Comparison of ENCODE assay signal across 16 mouse cellular contexts in genomic region chr5:77546001-77546620, GRCm38 (mm10).
DNase-seq lines count a peak whose midpoint lies in the region; ATAC-seq and TF ChIP-seq lines count a peak whose summit lies in the region.
"Had no signal": no experiment of that assay in that cellular context is flagged by ENCODE, and none has a peak within 500 bp of the region (broad histone marks: within the 10 kb centered on the region; RNA-seq: fewer than 3 reads in every experiment).

No protein-coding gene starts in this region.

- no peak for ATAC-seq in neural tube, embryonic 11.5 days (ENCODE audit: insufficient read depth, low FRiP score, low TSS enrichment)
- no peak for ATAC-seq in neural tube, embryonic 15.5 days (ENCODE audit: low FRiP score)
- no peak for ATAC-seq in monocyte, adult 5-6 weeks (replicated peaks; ENCODE audit: insufficient number of reproducible peaks, low FRiP score, low TSS enrichment, poor library complexity, severe bottlenecking)

- intact Hi-C loops in heart, adult 2 months (cut with DNase I) = no loop called here

- TF ChIP-seq POLR2A in heart, adult 2 months (IDR thresholded peaks at IDR 0.05; ENCODE audit: insufficient read depth, low read depth, low read length) = no peak

- peak; percentile 49 for DNase-seq in heart, adult 11 months
- DNase-seq in heart, adult 2 months = no peak
- peak; percentile 13 for DNase-seq in neural tube, embryonic 11.5 days (ENCODE audit: low spot score)
- peak; percentile 26 for DNase-seq in embryo, embryonic 11 days
- DNase-seq in retina, embryonic 14.5 days (ENCODE audit: low spot score) = peak; percentile 55
- DNase-seq: cerebellum, postnatal 14 days; kidney, adult 2 months; left cerebral cortex, postnatal 4 days; lung, postnatal 4 days; thymus, adult 18-20 months had no signal

- H3K27ac ChIP-seq in heart, adult 2 months = no peak overlapping the region
- no peak overlapping the region for H3K27ac ChIP-seq in neural tube, embryonic 11.5 days (ENCODE audit: low read depth, low read length)
- no peak overlapping the region for H3K27ac ChIP-seq in neural tube, embryonic 15.5 days (replicated peaks)
- H3K27ac ChIP-seq: heart, embryonic 13.5 days; hindbrain, embryonic 15.5 days; liver, embryonic 15.5 days had no signal

- H3K4me2 ChIP-seq in neural tube, embryonic 11.5 days (ENCODE audit: low read depth) = no peak overlapping the region
- H3K4me2 ChIP-seq in neural tube, embryonic 15.5 days = no peak overlapping the region
- H3K4me2 ChIP-seq: heart, embryonic 13.5 days; hindbrain, embryonic 15.5 days; liver, embryonic 15.5 days had no signal

- no peaks in the 10 kb centered on the region for H3K9me3 ChIP-seq in neural tube, embryonic 11.5 days (ENCODE audit: control insufficient read depth, low read length)
- H3K9me3 ChIP-seq in neural tube, embryonic 15.5 days (replicated peaks) = no peaks in the 10 kb centered on the region
- H3K9me3 ChIP-seq: heart, embryonic 13.5 days; hindbrain, embryonic 15.5 days; liver, embryonic 15.5 days had no signal

- WGBS in heart, adult 2 months = 53% methylated on average over 13 of the region's 13 CpGs
- 57% methylated on average over 13 of the region's 13 CpGs for WGBS in neural tube, embryonic 11.5 days
- WGBS in neural tube, embryonic 15.5 days = 33% methylated on average over 13 of the region's 13 CpGs

- H3K27me3 ChIP-seq in heart, adult 2 months (ENCODE audit: control insufficient read depth, insufficient read depth, low read length) = no peaks in the 10 kb centered on the region
- no peaks in the 10 kb centered on the region for H3K27me3 ChIP-seq in neural tube, embryonic 11.5 days (ENCODE audit: control insufficient read depth, insufficient read depth, low read length)
- no peaks in the 10 kb centered on the region for H3K27me3 ChIP-seq in neural tube, embryonic 15.5 days (replicated peaks)
- H3K27me3 ChIP-seq: heart, embryonic 13.5 days; hindbrain, embryonic 15.5 days; liver, embryonic 15.5 days had no signal

- no peak overlapping the region for H3K9ac ChIP-seq in heart, adult 2 months (ENCODE audit: low read depth, low read length)
- no peak overlapping the region for H3K9ac ChIP-seq in neural tube, embryonic 11.5 days (ENCODE audit: low read length)
- no peak overlapping the region for H3K9ac ChIP-seq in neural tube, embryonic 15.5 days (replicated peaks)
- H3K9ac ChIP-seq: heart, embryonic 13.5 days; hindbrain, embryonic 15.5 days; liver, embryonic 15.5 days had no signal

- H3K79me2 ChIP-seq in heart, adult 2 months (replicated peaks; ENCODE audit: control insufficient read depth, insufficient read depth, low read length) = no peaks in the 10 kb centered on the region

- no peak for TF ChIP-seq EP300 in heart, adult 2 months (IDR thresholded peaks at IDR 0.05; ENCODE audit: insufficient read depth, low read depth, low read length)

- H3K4me3 ChIP-seq in heart, adult 2 months = no peak overlapping the region
- H3K4me3 ChIP-seq in neural tube, embryonic 11.5 days (ENCODE audit: low read depth, low read length) = no peak overlapping the region
- H3K4me3 ChIP-seq in neural tube, embryonic 15.5 days (replicated peaks) = no peak overlapping the region
- H3K4me3 ChIP-seq: heart, embryonic 13.5 days; hindbrain, embryonic 15.5 days; liver, embryonic 15.5 days; myocyte had no signal

- H3K36me3 ChIP-seq in heart, adult 2 months (ENCODE audit: control insufficient read depth, insufficient read depth, low read length) = no peaks in the 10 kb centered on the region
- no peaks in the 10 kb centered on the region for H3K36me3 ChIP-seq in neural tube, embryonic 11.5 days (ENCODE audit: control insufficient read depth, insufficient read depth, low read length)
- H3K36me3 ChIP-seq in neural tube, embryonic 15.5 days = no peaks in the 10 kb centered on the region
- H3K36me3 ChIP-seq: heart, embryonic 13.5 days; hindbrain, embryonic 15.5 days; liver, embryonic 15.5 days had no signal

- no peaks in the 10 kb centered on the region for H3K4me1 ChIP-seq in heart, adult 2 months (ENCODE audit: control insufficient read depth, insufficient read depth, low read length)
- no peaks in the 10 kb centered on the region for H3K4me1 ChIP-seq in neural tube, embryonic 11.5 days (ENCODE audit: control insufficient read depth, insufficient read depth, low read length)
- 0 out of 2 replicates have a peak, but pooled peaks cover 3% of the 10 kb centered on the region for H3K4me1 ChIP-seq in neural tube, embryonic 15.5 days
- H3K4me1 ChIP-seq: heart, embryonic 13.5 days; liver, embryonic 15.5 days had no signal

- TF ChIP-seq CTCF in heart, adult 2 months (IDR thresholded peaks at IDR 0.05) = no peak

Comparison
In these comparisons a context has a peak if more than half of its experiments do, and no peak if none do; other contexts are left out.
1. DNase-seq: peak in heart, adult 11 months (single experiment), neural tube, embryonic 11.5 days (single experiment), embryo, embryonic 11 days (single experiment) and retina, embryonic 14.5 days (single experiment); none in heart, adult 2 months (0 of 2).